Mouse (Mus musculus) midbrain, embryonic 12.5 days (tissue): ENCODE data around the gene Armc8. TPM values are rescaled to one million over a fixed set of nuclear protein-coding genes. Genes with fewer than 3 reads are reported as not detected.

ENCODE experiments used
- ATAC-seq: fragments of 200-750 bp; cut with Nextera tagmentation; 2 replicates; pipeline ENCODE4 v1.8.0; 2017; ENCODE audit warnings: low read depth, moderate TSS enrichment, moderate library complexity; ENCODE audit not compliant: low FRiP score
- H3K27ac ChIP-seq: fragments of 300-500 bp; sonication (generic); replicated peaks from 2 replicates; pipeline ENCODE4 v1.5.1; 2016; ENCODE audit warnings: mild to moderate bottlenecking
- H3K27me3 ChIP-seq: fragments of 300-500 bp; sonication (generic); 2 replicates; pipeline ENCODE4 v1.6.1; 2016; ENCODE audit warnings: mild to moderate bottlenecking
- H3K36me3 ChIP-seq: fragments of 300-500 bp; sonication (generic); 2 replicates; pipeline ENCODE4 v1.6.1; 2016
- H3K4me1 ChIP-seq: fragments of 300-500 bp; sonication (generic); 2 replicates; pipeline ENCODE4 v1.6.1; 2016
- H3K4me2 ChIP-seq: fragments of 300-500 bp; sonication (generic); replicated peaks from 2 replicates; pipeline ENCODE4 v1.6.1; 2016; ENCODE audit warnings: mild to moderate bottlenecking, moderate library complexity
- H3K4me3 ChIP-seq: fragments of 300-500 bp; sonication (generic); 2 replicates; pipeline ENCODE4 v1.5.1; 2016; ENCODE audit warnings: mild to moderate bottlenecking
- H3K9ac ChIP-seq: fragments of 300-500 bp; sonication (generic); replicated peaks from 2 replicates; pipeline ENCODE4 v1.6.1; 2016; ENCODE audit warnings: mild to moderate bottlenecking, moderate library complexity
- H3K9me3 ChIP-seq: fragments of 300-500 bp; sonication (generic); 2 replicates; pipeline ENCODE4 v1.6.1; 2016; ENCODE audit warnings: mild to moderate bottlenecking
- WGBS: fragments of 180-500 bp; shearing (Covaris S2); methylation state at CpG from one replicate; pipeline ENCODE4 v1.1.7; 2016; 5-methylcytosine and 5-hydroxymethylcytosine counted together
- polyA plus RNA-seq: library from polyadenylated mRNA; unstranded; fragments of >200 nt; fragmentation: Nextera tagmentation; extraction: Ambion mirVana; gene quantifications from 2 replicates; pipeline ENCODE4 v1.2.1, GENCODE M21; 2016

The Armc8 gene
- polyA plus RNA-seq, 1 experiment from 2014 or later: 40.9 TPM

GRCm38 (mm10) chr9:99559557-99559904 is 9.2 kb downstream of the Armc8 start:
- no peak for ATAC-seq
- Histone ChIP-seq H3K27ac (no peak overlapping the region), H3K4me2 (no peak overlapping the region), H3K4me3 (no peak overlapping the region), H3K9me3 (no peaks in the 10 kb centered on the region), H3K9ac (no peak overlapping the region), H3K27me3 (no peaks in the 10 kb centered on the region), H3K36me3 (no peaks in the 10 kb centered on the region), H3K4me1 (no peaks in the 10 kb centered on the region)

GRCm38 (mm10) chr9:99558824-99559556 is 9.7 kb downstream of the Armc8 start:
- H3K9me3 ChIP-seq: no peaks in the 10 kb centered on the region
- H3K27ac ChIP-seq: no peak overlapping the region
- ATAC-seq: no peak
- no peak overlapping the region for H3K9ac ChIP-seq
- H3K4me3 ChIP-seq: no peak overlapping the region
- H3K4me2 ChIP-seq: no peak overlapping the region
- WGBS: 93% methylated on average over 7 of the region's 7 CpGs
- H3K36me3 ChIP-seq: no peaks in the 10 kb centered on the region
- no peaks in the 10 kb centered on the region for H3K27me3 ChIP-seq
- H3K4me1 ChIP-seq: no peaks in the 10 kb centered on the region

- H3K9ac ChIP-seq: no peak overlapping the region
- no peaks in the 10 kb centered on the region for H3K9me3 ChIP-seq
- H3K4me2 ChIP-seq: no peak overlapping the region
- no peaks in the 10 kb centered on the region for H3K27me3 ChIP-seq
- WGBS: 93% methylated on average over 8 of the region's 8 CpGs
- no peaks in the 10 kb centered on the region for H3K4me1 ChIP-seq
- H3K36me3 ChIP-seq: no peaks in the 10 kb centered on the region
- ATAC-seq: no peak
- H3K4me3 ChIP-seq: no peak overlapping the region
- H3K27ac ChIP-seq: no peak overlapping the region
Observed at GRCm38 (mm10) chr9:99557580-99558300, 11.0 kb downstream of the Armc8 start.

GRCm38 (mm10) chr9:99555253-99555652 is 13.4 kb downstream of the Armc8 start:
- H3K9me3 ChIP-seq: no peaks in the 10 kb centered on the region
- H3K36me3 ChIP-seq: no peaks in the 10 kb centered on the region
- no peak overlapping the region for H3K4me2 ChIP-seq
- H3K27me3 ChIP-seq: no peaks in the 10 kb centered on the region
- H3K9ac ChIP-seq: no peak overlapping the region
- H3K4me1 ChIP-seq: no peaks in the 10 kb centered on the region
- H3K27ac ChIP-seq: no peak overlapping the region
- ATAC-seq: no peak
- no peak overlapping the region for H3K4me3 ChIP-seq
- WGBS: 96% methylated on average over 3 of the region's 3 CpGs

GRCm38 (mm10) chr9:99554052-99554451 is 14.6 kb downstream of the Armc8 start:
- no peak overlapping the region for H3K9ac ChIP-seq
- ATAC-seq: no peak

GRCm38 (mm10) chr9:99553049-99553448 is 15.7 kb downstream of the Armc8 start:
- Histone ChIP-seq H3K27me3 (no peaks in the 10 kb centered on the region), H3K4me1 (no peaks in the 10 kb centered on the region), H3K4me2 (no peak overlapping the region), H3K9ac (no peak overlapping the region), H3K4me3 (no peak overlapping the region), H3K9me3 (no peaks in the 10 kb centered on the region), H3K27ac (no peak overlapping the region), H3K36me3 (no peaks in the 10 kb centered on the region)
- ATAC-seq: no peak
- 96% methylated on average over 2 of the region's 2 CpGs for WGBS

More at GRCm38 (mm10) chr9:99554052-99554451, 14.6 kb downstream of the Armc8 start:
- H3K9me3 ChIP-seq: no peaks in the 10 kb centered on the region
- no peak overlapping the region for H3K27ac ChIP-seq
- H3K4me1 ChIP-seq: no peaks in the 10 kb centered on the region
- H3K36me3 ChIP-seq: no peaks in the 10 kb centered on the region
- H3K27me3 ChIP-seq: no peaks in the 10 kb centered on the region
- H3K4me3 ChIP-seq: no peak overlapping the region
- no peak overlapping the region for H3K4me2 ChIP-seq

- Histone ChIP-seq H3K9me3 (no peaks in the 10 kb centered on the region), H3K4me1 (no peaks in the 10 kb centered on the region), H3K9ac (no peak overlapping the region), H3K4me3 (no peak overlapping the region), H3K27ac (no peak overlapping the region), H3K36me3 (no peaks in the 10 kb centered on the region), H3K27me3 (no peaks in the 10 kb centered on the region), H3K4me2 (no peak overlapping the region)
- WGBS: 82% methylated on average over 2 of the region's 2 CpGs
- ATAC-seq: no peak
Observed at GRCm38 (mm10) chr9:99552068-99552467, 16.6 kb downstream of the Armc8 start.

GRCm38 (mm10) chr9:99546259-99546658 is 22.4 kb downstream of the Armc8 start:
- H3K4me2 ChIP-seq: no peak overlapping the region
- no peaks in the 10 kb centered on the region for H3K36me3 ChIP-seq
- H3K4me1 ChIP-seq: no peaks in the 10 kb centered on the region
- H3K27ac ChIP-seq: no peak overlapping the region
- H3K9me3 ChIP-seq: no peaks in the 10 kb centered on the region
- ATAC-seq: no peak
- no peak overlapping the region for H3K9ac ChIP-seq
- no peak overlapping the region for H3K4me3 ChIP-seq
- no peaks in the 10 kb centered on the region for H3K27me3 ChIP-seq
- 100% methylated on average over 1 of the region's 1 CpGs for WGBS

- H3K4me3 ChIP-seq: no peak overlapping the region
- no peaks in the 10 kb centered on the region for H3K4me1 ChIP-seq
- H3K36me3 ChIP-seq: peaks cover 77% of the 10 kb centered on the region
- ATAC-seq: no peak
- no peak overlapping the region for H3K9ac ChIP-seq
- no peak overlapping the region for H3K4me2 ChIP-seq
- H3K27me3 ChIP-seq: no peaks in the 10 kb centered on the region
- WGBS: 93% methylated on average over 1 of the region's 1 CpGs
- H3K27ac ChIP-seq: no peak overlapping the region
- no peaks in the 10 kb centered on the region for H3K9me3 ChIP-seq
Observed at GRCm38 (mm10) chr9:99531865-99532264, 36.8 kb downstream of the Armc8 start.

- no peaks in the 10 kb centered on the region for H3K9me3 ChIP-seq
- H3K36me3 ChIP-seq: peaks cover 12% of the 10 kb centered on the region
- no peak for ATAC-seq
- no peak overlapping the region for H3K4me3 ChIP-seq
- H3K4me2 ChIP-seq: no peak overlapping the region
- no peaks in the 10 kb centered on the region for H3K27me3 ChIP-seq
- no peaks in the 10 kb centered on the region for H3K4me1 ChIP-seq
- no peak overlapping the region for H3K9ac ChIP-seq
- no peak overlapping the region for H3K27ac ChIP-seq
- 89% methylated on average over 7 of the region's 7 CpGs for WGBS
Observed at GRCm38 (mm10) chr9:99505875-99506274, 62.8 kb downstream of the Armc8 start.

- H3K27me3 ChIP-seq: no peaks in the 10 kb centered on the region
- no peaks in the 10 kb centered on the region for H3K9me3 ChIP-seq
- H3K36me3 ChIP-seq: peaks cover 42% of the 10 kb centered on the region
- H3K27ac ChIP-seq: no peak overlapping the region
- H3K4me3 ChIP-seq: no peak overlapping the region
- ATAC-seq: no peak
- 95% methylated on average over 4 of the region's 4 CpGs for WGBS
- no peak overlapping the region for H3K4me2 ChIP-seq
- no peak overlapping the region for H3K9ac ChIP-seq
- no peaks in the 10 kb centered on the region for H3K4me1 ChIP-seq
Observed at GRCm38 (mm10) chr9:99499336-99499735, 69.4 kb downstream of the Armc8 start.

GRCm38 (mm10) chr9:99492634-99493200 is 76.0 kb downstream of the Armc8 start:
- no peak overlapping the region for H3K27ac ChIP-seq
- ATAC-seq: no peak
- peaks cover 71% of the 10 kb centered on the region for H3K36me3 ChIP-seq
- H3K4me1 ChIP-seq: no peaks in the 10 kb centered on the region
- no peaks in the 10 kb centered on the region for H3K27me3 ChIP-seq
- H3K4me2 ChIP-seq: no peak overlapping the region
- no peak overlapping the region for H3K4me3 ChIP-seq
- no peak overlapping the region for H3K9ac ChIP-seq
- WGBS: 85% methylated on average over 10 of the region's 10 CpGs
- no peaks in the 10 kb centered on the region for H3K9me3 ChIP-seq
